Mouse (Mus musculus) embryo, embryonic 9.5 days (tissue): ENCODE measurements around the gene Tbx10.
A peak's percentile ranks its signal among the peaks of the same experiment; 100 is the strongest.

Source experiments
- DNase-seq: peaks from one replicate; pipeline ENCODE4 v3.0.0-alpha.2; 2017; ENCODE audit errors: extremely low spot score

Gene Tbx10

DNA sequence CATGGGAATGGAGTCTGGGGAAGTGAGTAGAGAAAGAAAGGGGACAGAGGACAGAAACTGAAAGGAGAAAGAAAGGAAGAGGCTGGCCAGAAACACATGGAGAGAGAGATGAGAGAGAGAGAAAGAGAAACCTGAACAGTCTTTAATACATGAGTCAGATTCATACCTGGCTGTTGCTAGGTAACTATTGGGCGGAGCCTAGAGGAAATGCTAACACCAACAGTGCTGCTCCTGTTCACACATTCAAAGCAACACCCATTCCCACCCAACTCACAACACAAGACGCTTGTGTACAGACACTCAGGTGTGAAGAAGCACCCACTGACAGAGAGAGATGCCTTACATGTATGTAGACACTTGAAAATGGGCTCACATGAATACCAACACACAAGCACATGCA, 16.7 kb upstream of the Tbx10 start:
- no peak for DNase-seq

DNA sequence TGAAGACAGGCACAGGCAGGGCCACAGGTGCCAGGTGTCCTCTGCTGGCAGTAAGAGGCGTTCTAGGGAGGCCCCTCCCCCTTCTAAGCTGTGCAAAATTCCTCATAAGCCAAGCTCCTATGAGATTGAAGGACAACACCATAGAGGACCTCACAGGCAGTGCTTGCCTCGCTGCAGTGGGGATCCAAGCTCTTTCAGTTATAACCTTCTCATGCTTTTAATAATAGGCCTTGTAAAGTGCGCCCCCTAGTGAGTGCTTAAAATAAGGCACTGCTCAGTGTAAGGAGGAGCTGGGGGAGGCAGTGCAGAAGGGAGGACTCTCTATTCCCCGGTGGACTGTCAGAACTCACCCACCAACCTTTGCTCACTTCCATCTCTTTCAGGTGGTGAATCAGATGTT, 12.2 kb upstream of the Tbx10 start:
- DNase-seq = peak; percentile 83

DNA sequence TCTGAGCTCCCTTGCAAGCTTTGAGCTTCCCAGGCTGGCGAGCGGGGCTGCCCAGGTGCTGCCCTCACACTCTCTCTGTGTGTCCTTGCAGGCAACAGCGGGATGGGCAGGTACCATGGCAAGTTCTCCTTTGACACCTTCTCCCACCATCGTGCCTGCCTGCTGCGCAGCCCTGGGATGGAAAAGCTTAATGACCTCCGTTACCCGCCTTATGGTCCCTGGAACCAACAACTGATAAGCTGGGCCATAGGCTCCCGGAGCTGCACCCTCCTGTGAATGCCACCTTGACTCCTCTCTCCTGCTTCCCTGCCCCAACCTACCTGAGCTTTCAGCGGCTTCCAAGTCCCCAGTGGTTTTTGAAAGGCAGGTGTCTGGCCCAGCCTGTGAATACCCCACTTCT, 11.6 kb upstream of the Tbx10 start:
- no peak for DNase-seq

DNA sequence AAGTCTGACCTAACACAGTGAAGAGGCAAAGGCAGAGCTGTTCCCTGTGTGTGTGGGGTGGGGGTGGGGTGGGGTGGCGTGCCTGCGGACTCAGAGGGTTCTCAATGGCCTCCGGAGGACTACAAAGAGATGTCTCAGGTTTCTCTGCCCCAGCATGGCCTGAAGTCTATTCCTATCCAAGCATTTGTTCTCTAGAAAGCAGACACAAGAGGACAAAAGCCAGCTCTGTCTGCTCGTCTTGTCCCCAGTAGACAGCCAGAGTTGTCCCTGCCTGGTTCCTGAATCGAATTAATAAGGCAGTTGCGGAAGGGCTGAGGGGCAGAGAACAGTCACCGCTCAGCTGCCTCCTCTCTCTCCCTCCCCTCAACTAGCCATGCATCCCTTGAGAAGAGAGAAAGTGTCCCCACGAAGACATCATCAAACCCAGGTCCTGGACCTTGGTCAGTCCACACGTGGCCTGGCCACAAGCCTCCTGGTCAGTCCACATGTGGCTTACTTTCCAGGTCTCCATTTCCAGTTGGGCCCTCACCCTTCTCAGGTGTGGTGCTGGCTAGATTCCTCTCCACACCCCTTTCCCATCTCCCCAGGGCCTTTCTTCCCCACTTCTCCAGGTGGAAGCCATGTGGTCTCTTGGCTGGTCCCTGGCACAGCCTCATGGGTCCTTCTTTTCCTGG, 8.9 kb upstream of the Tbx10 start:
- DNase-seq = no peak

DNA sequence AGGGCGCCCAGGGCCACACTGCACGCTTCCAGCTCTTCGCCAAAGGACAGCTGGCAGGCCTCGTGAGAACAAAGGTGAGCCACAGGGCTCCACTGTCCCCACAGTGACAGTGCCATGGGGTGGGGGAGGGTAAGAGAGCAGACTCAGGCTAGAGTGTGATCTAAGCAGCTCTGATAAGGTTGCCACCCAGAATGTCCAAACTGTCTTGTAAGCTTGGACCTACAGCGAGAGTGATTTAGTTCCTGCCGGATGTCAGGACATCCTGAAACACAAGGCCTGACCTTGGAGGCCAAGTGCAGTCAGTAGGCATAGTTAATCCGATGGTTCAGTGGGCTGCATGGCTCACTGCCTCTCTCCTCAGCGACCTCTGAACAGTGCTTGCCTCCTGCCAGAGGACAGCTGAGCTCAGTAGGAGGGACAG, 7.3 kb upstream of the Tbx10 start:
- DNase-seq = peak; percentile 45

DNA sequence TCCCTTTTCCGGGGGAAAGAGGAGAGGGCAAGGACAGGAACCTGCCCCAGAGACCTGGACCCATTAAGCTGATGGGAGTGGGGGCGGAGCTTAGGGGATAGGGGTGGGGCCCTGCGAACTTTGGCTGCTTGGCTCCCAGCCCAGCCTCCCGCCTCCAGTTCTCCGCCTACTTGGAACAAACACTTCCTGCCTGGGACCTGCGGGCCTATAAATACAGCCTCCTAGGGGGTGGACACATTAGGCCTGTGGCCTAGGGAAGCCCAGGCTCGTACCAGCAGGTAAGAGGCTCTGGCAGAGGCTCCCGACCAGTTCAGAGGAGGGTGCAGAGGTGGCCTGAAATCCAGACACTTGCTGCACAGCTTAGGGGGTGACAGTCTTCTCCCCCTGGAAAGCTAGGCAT, 6.2 kb upstream of the Tbx10 start, which contains the start of gene Acy3:
Acy3 (plus strand) TSS at position 237 of the 400 bp plus-strand sequence.
- DNase-seq = peak; percentile 56

DNA sequence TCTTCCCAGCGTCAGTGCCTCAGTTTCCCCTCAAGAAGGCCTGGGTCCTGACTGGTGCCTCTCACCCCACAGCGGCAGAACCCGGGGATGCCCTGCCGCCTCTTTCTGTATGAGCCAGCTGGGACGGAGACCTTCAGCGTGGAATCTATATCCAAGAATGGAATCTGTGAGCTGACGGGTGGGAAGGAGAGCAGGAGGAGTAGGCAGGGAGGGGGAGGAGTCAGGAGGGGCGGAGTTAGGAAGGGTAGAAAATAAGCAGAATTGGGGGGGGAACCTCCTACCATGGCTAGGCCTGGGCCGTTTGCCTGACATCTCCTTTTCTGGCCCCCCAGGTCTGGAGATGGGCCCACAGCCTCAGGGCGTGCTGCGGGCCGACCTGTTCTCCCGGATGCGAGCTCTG, 4.5 kb upstream of the Tbx10 start:
- DNase-seq = no peak

DNA sequence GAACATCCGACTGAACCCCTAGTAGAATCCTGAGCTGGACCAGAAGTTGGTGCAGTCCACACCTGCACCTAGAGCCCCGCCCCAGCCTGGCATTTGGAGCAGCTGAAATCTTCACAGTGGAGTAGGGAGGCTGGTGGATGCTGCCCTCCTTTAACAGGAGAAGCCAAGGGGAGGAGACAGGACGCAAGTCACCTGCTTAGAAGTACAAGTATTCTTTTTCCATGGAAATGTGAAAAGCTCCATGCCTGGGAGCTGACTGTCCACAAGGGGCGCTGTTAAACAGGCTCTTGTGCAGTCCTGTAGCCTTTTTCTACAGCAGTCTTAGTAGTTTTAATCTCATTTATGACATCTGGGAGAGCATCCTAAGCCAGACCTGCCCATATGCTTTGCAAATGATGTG, 3.8 kb upstream of the Tbx10 start:
- DNase-seq = no peak

DNA sequence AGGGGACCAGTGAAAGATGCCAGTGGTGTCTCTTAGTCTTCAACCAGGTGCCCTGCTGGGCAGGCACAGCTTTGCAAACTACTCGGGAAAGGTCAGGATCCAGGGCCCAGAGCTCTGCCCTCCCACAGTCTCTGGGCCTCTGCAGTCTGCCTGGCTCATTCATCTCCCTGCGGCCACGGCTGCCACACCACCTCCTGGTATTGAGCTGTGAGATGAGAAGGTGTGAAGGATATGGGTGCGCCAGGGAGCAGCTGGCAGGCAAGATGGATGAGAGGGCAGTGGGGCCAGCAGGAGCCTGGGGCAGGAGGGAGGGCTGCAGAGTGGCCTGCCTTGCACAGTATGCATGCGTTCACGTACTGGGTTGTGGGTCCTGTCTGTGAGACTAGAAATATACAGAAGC, 1.7 kb upstream of the Tbx10 start:
- peak; percentile 33 for DNase-seq

DNA sequence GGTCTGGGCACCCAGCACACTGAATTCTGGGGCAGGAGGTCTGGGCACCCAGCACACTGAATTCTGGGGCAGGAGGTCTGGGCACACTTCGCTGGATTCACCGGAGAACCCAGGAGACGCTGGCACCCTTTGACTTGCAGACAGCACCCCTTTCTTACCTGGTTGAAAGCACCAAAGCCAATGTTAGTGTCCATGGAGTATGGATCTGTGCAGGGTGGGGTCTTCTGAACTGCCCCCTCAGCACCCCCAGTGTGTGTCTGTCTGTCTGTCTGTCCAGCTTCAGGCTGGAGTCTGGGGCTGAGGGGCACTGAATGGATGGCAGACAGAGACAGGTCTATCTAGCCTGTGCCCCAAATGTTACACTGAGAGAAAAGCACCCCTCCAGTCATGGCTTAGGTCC, 990 bp upstream of the Tbx10 start:
- DNase-seq = no peak

DNA sequence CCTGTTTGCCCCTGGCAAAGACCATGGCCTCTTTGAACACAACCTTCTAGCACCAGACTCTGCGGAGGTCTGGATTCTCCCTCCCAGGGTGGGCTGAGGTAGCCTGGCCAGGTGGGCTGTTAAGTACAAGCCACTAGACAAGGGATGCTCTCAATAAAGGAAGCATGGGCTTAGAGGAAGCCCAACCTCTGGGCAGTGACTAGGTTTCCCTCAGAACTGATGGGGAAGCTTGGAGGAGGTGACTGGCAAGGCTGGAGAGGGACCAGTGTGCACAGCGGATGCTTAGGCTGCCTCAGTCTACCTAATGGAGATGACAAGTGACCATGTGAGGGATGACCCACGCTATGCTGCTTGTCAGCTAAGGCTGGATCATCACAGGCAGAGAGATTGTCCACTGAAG, 586 bp upstream of the Tbx10 start:
- DNase-seq = no peak

DNA sequence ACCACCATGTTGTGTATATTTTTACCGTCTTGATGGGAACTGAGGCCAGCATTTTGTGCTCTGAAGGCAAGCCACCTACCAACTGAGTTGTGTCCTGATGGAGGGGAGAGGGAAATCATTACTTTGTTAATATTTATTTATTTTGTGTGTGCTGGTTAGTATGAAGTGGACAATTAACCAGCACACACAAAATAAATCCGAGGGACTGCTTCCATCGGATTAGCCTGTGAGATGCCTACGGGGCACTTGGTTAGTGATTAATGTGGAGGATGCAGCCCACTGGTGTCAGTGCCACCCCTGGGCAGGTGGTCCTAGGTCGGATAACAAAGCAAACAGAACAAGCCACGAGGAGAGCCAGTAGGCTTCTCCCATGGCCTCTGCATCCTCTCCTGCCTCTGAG, 2.4 kb downstream of the Tbx10 start:
- no peak for DNase-seq

DNA sequence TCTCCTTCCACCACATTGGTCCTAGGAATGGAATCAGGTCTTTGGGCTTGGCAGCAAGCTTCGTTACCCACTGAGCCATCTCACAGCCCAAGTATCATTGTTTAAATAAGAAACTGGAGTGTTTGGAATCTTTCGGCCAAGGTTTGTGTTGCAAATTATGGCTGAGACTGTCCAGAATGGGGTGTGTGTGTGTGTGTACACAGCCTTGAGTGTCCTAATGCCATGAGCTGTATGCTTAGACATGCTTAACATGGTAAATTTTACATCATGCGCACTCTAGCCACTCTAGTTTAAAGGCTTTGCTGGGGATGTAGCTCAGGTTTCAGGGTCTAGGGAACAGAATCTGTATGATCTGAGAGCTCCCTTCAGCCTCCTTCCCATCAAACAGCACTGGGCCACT, 3.0 kb downstream of the Tbx10 start:
- no peak for DNase-seq

DNA sequence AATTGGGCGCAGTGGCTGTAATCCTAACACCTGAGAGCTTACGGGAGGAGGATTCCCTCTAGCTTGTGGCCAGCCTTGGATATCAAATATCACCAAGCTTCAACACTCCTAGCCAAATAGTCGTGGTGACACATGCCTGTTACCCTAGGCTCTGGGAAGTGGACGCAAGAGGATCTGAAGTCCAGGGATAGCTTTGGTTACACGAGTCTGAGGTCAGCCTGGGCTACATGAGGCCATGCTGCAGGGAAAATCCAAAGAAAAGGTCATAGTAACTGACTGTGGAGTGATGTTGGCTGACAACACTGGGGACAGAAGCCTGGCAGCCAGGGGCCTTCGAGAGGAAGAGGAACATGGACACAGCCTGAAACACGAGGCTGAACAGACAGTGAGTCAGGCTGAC, 3.6 kb downstream of the Tbx10 start:
- DNase-seq = no peak

DNA sequence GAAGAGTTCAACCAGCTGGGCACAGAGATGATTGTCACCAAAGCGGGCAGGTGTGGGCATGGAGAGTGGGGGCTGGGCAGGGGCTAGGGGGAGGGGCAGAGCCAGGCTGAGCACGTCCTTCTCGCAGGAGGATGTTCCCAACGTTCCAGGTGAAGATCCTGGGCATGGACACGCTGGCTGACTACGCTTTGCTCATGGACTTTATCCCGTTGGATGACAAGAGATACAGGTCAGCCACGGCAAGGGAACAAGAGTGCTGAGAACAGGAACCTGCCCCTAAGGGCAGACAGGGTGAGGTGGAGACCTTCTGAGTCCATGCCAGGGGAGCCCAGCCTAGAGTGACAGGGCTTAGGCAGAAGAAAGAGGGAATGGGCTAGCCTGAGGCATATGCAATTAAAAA, 4.2 kb downstream of the Tbx10 start:
- no peak for DNase-seq

DNA sequence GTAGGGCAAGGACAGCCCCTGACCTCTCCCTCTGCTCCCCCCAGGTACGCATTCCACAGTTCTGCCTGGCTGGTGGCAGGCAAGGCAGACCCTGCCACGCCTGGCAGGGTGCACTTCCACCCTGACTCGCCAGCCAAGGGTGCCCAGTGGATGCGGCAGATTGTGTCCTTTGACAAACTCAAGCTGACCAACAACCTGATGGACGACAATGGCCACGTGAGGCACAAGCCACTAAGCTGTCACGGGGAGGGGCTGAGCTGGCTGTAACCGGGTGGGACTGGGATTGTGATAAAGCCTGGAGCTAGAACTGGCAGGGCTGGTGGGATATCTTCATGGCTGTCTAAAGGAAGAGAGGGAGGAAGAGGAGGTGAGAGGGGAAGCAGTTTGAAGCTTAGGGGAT, 4.7 kb downstream of the Tbx10 start:
- no peak for DNase-seq

DNA sequence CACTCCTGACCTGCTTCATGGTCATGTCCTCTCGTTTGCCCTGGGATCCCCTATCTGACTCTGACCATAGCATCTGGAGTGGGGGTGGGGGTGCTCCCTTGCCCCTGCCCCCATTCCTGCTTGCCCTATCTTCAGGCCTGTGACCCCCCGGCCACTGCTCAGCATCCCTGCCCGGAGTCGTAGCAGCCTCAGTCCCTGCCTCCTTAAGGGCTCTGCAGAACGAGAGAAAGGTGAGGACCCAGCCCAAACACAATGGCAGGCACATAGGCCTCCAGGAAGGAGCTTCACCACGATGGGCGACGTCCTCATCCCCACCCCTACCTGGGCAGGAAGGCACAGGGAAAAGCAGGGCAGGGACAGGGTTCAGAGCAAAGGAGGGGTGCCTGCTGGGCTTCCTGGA, 5.8 kb downstream of the Tbx10 start:
- DNase-seq = no peak

DNA sequence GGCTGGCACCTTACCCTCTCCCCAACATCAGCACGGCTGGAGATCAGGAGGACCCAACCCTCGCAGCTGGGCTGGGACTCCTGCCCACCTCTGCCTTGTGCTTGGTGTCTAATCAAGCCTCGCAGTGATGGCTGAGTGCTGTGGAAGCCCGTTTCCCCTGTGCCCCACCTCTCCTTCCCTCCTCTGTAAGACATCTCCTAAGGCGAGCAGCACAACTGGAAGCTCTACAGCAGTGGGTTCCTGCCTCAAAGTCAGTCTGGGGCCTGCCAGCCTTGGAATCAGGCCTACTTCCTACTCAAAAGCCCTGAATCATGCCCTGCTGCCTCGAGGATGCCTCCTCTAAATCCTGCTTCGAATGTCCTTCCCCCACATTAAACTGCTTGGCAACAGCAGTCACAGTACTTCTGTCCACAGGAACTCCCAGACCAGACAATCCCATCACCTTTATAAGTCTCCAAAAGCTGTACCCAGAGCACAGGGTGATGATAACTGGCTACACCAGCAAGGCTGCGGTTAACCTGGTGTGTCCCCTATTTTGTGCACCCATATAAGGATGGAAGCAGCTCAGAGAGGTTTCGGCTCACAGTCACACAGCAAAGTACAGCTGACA, 6.7 kb downstream of the Tbx10 start:
- no peak for DNase-seq

DNA sequence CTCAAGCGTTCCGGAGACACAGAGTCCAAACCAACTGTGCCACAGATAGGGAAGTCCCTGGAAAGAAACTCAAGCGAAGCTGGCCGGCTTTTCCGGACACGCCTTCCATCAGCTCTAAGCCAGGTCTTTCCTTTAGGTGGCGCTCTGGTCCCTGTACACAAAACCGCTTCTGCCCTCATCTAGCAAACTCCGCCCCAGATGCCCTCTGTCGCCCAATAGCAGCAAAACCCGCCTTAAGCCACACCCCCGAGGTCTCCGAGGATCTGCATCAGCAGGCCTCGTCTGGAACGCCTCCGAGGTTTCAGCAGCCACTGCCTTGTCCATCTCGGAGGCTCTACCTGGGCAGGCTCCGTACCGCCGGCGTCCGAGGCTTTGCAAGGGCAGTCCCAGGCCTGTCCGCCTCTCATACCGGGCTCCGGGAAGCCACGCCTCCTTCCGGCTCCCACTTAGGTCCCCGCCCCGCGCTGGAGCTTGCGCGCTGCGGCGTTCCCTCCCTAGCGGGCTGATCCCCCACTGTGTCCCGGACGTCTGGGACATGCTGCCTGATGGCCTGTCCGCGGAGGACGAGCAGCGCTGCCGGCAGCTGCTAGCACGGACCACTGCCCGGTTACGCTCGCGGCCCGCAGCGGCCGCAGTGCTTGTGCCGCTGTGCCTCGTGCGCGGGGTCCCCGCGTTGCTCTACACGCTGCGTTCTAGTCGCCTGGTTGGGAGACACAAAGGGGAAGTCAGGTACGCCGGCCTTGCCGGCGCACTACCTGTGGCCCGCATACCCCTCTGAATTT, 7.8 kb downstream of the Tbx10 start, which contains the start of the genes Nudt8 and Gm49405:
Nudt8 (plus strand) TSS at position 462 of the 782 bp plus-strand sequence.
Gm49405 (plus strand) TSS at position 508 of the 782 bp plus-strand sequence.
- peak; percentile 99 for DNase-seq

DNA sequence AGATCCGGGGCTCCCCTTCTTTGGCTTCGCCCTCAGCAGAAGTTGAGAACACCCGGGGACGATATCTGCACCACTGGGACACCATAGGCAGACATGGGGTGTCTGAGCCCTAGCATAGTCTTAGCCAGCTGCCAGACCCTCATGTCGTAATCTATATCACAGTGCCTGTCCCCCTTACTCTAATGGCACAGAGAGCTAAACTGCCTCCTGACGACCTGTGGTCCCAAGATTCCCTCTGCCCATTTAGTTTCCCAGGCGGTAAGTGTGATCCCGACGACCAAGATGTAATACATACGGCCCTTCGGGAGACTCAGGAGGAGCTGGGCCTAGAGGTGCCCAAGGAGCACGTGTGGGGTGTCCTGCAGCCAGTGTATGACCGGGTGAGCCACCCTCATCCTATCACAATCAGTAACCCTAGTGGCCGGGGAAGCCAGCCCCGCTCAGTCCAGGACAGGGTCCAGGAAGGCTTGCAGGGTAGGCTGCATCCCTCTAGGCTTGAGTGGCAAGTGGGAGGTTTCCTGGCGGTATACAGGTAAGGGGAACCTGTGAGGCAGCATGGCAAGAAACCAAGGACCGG, 8.5 kb downstream of the Tbx10 start:
- DNase-seq = peak; percentile 28

DNA sequence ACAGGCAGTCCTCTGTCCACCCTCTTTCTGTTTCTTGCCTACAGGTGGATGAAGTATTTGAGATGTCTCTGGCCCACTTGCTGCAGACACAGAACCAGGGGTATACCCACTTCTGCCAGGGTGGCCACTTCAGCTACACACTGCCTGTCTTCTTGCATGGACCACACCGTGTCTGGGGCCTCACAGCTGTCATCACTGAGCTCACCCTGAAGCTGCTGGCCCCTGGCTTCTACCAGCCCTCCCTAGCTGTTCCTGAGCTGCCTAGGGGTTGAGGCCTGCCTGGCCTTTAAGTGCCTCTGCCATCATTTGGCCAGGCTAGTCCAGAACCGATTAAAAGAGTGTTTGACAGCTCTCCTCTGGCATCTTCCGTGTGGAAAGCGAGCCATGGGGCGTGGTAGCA, 9.2 kb downstream of the Tbx10 start:
- no peak for DNase-seq

DNA sequence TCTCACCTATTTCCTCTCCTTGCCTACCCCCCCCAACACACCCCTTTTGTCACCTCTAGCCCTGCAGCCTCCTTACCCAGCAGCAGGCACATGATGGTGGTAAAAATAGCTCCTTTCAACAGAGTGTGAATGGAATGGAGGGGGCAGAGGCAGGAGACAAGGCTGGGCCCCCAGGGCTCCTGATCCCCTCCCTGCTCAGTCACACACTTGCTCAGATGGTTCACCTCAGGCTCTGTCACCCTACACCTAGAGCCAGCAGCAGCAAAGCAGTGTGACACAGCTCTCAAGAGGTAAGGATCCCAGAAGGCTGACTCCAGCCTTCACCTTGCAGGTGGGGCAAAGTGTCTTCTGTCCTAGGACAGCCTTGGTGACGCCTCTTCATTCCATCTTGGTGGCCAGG, 10.6 kb downstream of the Tbx10 start, which contains the start of gene Doc2g:
Doc2g (plus strand) TSS at position 202 of the 400 bp plus-strand sequence.
- no peak for DNase-seq
